Mouse (Mus musculus): Measurements from ENCODE around the gene Mamdc2.

GRCm38 (mm10) chr19:23410800-23411199, 37.4 kb downstream of the Mamdc2 start:
- no peak for TF ChIP-seq CTCF (IDR thresholded peaks at IDR 0.05; ENCODE audit: low read depth, low read length)
- no peak for TF ChIP-seq POLR2A (IDR thresholded peaks at IDR 0.05; ENCODE audit: borderline replicate concordance, low read depth, low read length)
